Mouse (Mus musculus): Measurements from ENCODE around the gene Gm17581. TPM values are rescaled to one million over a fixed set of nuclear protein-coding genes. Genes with fewer than 3 reads are reported as not detected.

The Gm17581 gene
- polyA plus RNA-seq, 1 experiment from 2014 or later, result not detected

DNA sequence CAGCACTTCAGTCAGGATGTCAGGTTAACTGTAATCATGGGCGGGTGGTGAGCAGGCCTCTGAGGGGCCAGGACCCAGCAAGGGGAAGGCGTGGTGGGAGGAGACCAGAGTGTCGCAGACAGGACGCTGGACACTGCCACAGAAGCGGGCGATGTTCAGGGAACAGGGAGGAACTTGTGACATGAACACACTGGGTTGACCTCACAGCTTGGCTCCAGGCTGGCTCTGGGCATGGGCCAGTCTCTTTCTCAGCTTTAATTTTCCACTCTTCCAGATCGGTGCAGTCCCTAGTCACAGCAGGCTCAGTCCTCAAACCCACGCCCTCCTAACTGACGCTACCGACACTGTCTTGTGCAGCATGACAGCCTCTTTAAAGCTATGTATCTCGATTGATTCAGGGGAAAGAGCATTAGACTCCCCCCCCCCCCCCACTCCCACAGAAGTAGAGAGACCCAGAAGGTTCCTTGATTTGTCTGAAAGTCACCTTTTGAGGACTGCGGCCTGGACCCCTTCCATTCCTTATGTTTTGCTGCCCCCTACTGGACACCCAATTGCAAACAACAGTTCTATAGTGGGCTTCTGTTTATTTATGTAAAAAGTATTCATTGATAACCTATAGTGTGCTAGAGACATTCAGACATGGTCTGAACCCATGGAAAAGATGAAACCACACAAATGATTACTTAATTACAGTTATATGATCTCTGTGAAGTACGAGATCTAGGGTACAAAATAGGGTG is 29.2 kb upstream of the Gm17581 start:
- no peak overlapping the region for H3K4me3 ChIP-seq
- no peaks in the 10 kb centered on the region for H3K4me1 ChIP-seq
- WGBS, result 52% methylated on average over 13 of the region's 13 CpGs
- no peaks in the 10 kb centered on the region for H3K36me3 ChIP-seq
- H3K4me2 ChIP-seq, result no peak overlapping the region
- no peaks in the 10 kb centered on the region for H3K9me3 ChIP-seq
- H3K27me3 ChIP-seq, result 0 out of 2 replicates have a peak, but pooled peaks cover 7% of the 10 kb centered on the region
- no peak overlapping the region for H3K27ac ChIP-seq
- 0 out of 2 replicates have a peak overlapping the region, but pooled peaks have one; percentile 21 for H3K9ac ChIP-seq
- no peak for ATAC-seq (ENCODE audit: insufficient number of reproducible peaks, insufficient read depth, low FRiP score, low TSS enrichment, low read depth)

DNA sequence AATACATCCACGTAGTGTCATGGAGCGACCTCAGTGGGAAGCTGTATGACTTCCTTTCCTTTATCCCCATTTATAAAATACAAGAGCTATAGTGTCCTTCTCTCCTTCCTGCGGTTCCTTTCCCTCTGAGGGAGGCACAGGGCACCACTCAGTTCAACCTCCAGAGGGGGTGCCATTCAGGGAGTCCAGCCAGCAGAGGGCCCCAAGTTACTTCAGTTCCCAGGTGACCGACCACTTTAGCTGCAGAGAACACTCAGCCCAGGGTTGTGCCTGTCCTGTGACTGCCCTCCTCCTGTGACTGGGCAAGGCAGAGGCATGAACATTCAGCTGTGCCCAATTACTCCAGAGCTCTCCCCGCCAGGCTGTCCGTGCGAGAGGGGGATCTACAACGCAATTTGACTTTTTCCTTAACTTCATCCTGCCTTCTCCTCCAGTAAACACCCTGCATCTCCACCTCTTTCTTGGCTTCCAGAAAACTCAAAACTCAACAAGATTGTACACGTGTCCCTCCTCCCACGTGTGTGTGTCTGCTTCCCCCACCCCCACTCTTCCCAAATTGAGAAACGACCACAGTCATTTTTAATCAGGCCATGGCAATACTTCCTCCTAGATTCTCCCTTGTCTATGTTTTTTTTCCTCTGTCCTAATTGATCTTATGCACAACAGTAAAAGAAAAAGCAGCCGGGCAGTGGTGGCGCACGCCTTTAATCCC is 21.3 kb upstream of the Gm17581 start:
- H3K4me2 ChIP-seq, result no peak overlapping the region
- 0 out of 2 replicates have a peak, but pooled peaks cover 7% of the 10 kb centered on the region for H3K27me3 ChIP-seq
- no peaks in the 10 kb centered on the region for H3K36me3 ChIP-seq
- H3K9ac ChIP-seq, result no peak overlapping the region
- H3K9me3 ChIP-seq, result no peaks in the 10 kb centered on the region
- 46% methylated on average over 14 of the region's 14 CpGs for WGBS
- no peak for ATAC-seq (ENCODE audit: insufficient number of reproducible peaks, insufficient read depth, low FRiP score, low TSS enrichment, low read depth)
- no peaks in the 10 kb centered on the region for H3K4me1 ChIP-seq
- no peak overlapping the region for H3K27ac ChIP-seq
- H3K4me3 ChIP-seq, result no peak overlapping the region

DNA sequence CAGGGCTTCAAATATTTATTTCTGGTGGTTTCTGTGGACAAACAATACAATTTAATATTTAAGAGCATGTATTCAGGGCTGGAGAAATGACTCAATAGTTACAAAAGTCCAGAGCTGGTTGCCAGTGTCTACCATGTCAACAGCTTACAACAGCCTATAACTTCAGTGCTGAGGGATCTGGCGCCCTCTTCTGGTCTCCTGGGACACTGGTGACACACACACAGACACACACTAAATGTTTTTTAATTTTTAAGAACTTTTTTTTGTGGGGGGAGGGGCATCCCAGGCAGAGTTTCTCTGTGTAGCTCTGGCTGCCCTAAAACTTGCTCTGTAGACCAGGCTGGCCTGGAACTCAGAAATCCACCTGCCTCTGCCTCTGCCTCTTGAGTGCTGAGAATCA is 20.1 kb upstream of the Gm17581 start:
- H3K4me2 ChIP-seq, result no peak overlapping the region
- no peak overlapping the region for H3K27ac ChIP-seq
- peaks cover 9% of the 10 kb centered on the region; the same call in 1 of the 2 replicates for H3K27me3 ChIP-seq
- no peak overlapping the region for H3K9ac ChIP-seq
- ATAC-seq (ENCODE audit: insufficient number of reproducible peaks, insufficient read depth, low FRiP score, low TSS enrichment, low read depth), result no peak
- WGBS, result 3% methylated on average over 1 of the region's 1 CpGs
- no peaks in the 10 kb centered on the region for H3K36me3 ChIP-seq
- peaks cover 7% of the 10 kb centered on the region; the same call in 1 of the 2 replicates for H3K4me1 ChIP-seq
- no peak overlapping the region for H3K4me3 ChIP-seq
- no peaks in the 10 kb centered on the region for H3K9me3 ChIP-seq

DNA sequence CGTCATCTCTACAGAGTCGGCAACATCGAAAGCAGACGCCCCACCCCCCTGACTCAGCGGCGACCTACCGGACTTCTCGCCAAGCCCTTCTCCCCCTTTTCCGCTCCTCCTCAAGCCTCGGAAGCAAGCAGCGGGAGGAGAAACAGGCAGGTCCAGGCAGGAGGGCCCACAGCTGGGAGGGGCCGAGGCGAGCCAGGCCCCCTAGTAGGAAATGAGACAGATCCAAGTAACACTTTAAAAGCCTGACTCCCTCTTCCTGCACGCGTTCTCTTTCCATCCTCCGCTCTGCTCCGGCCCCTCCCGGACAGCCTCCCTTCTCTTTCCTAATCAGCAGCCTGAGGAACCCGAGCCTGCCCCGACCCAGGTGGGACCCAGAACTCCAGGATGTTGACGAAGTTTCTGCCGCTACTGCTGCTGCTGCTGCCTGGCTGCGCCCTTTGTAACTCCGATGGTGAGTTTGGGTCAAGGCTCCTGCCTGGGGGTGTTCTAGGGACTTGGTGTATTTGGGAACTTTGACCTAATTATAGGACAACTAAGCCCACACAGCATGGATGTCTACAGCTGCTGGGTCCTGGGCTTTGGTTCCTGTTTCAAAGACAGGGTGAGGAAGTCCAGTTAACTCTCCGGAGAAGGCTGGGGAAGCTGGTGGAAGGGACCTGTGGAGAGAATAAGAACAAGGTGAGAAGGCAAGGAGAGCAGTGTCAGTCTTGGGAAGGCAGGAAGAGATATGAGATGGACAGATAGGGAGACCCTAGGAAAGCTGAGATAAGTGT is 15.5 kb upstream of the Gm17581 start, which contains the start of gene Procr:
Gene Procr (plus strand): TSS at position 104 of the 773 bp plus-strand sequence.
- Histone ChIP-seq H3K4me1 (peaks cover 7% of the 10 kb centered on the region; the same call in 1 of the 2 replicates), H3K4me2 (peak within 1 kb of the TSS; percentile 78), H3K27me3 (peaks cover 8% of the 10 kb centered on the region; the same call in 1 of the 2 replicates), H3K9ac (peak within 1 kb of the TSS; percentile 67), H3K9me3 (no peaks in the 10 kb centered on the region), H3K4me3 (peak within 1 kb of the TSS; percentile 46), H3K27ac (no peak within 1 kb of the TSS), H3K36me3 (no peaks in the 10 kb centered on the region)
- no peak for ATAC-seq (ENCODE audit: insufficient number of reproducible peaks, insufficient read depth, low FRiP score, low TSS enrichment, low read depth)
- 2% methylated on average over 25 of the region's 25 CpGs for WGBS

DNA sequence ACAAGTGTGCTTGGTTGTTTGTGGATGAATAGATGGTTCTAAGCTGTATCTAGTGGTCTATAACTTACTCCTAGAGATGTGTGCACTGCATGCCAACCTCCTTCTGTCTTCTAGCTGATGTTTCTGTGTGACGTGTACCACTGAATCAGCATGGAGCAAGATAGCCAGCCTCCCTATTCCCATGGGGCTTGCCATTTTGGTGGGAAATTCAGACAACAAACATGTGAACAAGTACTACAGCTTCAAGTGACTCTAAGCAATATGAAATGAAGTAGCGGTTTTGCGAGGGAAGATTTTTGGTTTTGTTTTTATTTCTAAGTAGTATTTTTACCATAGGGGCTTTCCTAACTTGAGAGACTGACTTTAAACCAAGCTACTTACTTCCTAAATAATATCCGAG is 13.7 kb upstream of the Gm17581 start:
- Histone ChIP-seq H3K27me3 (peaks cover 8% of the 10 kb centered on the region; the same call in 1 of the 2 replicates), H3K36me3 (no peaks in the 10 kb centered on the region), H3K9me3 (no peaks in the 10 kb centered on the region), H3K4me1 (peaks cover 7% of the 10 kb centered on the region; the same call in 1 of the 2 replicates), H3K9ac (no peak overlapping the region), H3K4me3 (no peak overlapping the region), H3K27ac (no peak overlapping the region), H3K4me2 (no peak overlapping the region)
- no peak for ATAC-seq (ENCODE audit: insufficient number of reproducible peaks, insufficient read depth, low FRiP score, low TSS enrichment, low read depth)
- 83% methylated on average over 4 of the region's 4 CpGs for WGBS

DNA sequence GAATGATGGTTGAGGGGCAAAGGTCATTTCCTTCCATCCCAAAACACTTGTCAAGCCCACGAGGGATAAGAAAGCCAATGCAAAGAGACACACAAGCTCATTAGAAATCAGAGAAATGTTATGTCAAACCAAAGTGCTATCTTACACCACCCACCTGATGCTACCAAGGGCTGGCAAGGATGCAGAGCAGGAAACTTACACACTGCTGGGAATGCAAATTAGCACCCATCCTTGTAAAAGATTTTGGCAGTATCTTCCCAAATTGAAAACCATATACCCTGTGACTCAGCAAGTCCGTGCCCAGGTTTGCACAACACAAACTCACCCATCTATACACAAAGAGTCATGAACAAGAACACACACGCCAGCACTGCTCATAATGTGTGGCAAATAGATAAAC is 9.8 kb upstream of the Gm17581 start:
- no peak overlapping the region for H3K9ac ChIP-seq

DNA sequence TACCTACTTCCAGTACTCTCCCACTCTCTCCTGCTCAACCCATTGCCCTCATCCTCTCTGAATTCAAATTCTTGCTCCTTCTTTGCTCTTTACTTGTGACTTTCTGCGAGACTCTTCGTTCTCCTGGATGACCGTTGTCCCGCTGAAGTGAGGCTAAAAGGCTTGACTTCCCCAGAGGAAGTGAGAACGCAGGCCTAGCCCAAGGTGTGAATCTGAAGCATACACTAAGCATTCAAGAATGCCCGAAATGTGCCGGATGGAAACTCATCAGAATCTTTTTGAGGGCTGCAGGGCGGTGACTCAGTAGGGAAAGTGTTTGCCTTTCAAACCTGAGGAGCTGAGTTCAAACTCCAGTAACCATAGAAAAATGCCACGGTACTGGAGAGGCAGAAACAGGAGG is 7.7 kb upstream of the Gm17581 start:
- Histone ChIP-seq H3K4me1 (no peaks in the 10 kb centered on the region), H3K27ac (no peak overlapping the region), H3K4me2 (no peak overlapping the region), H3K27me3 (no peaks in the 10 kb centered on the region; the same call in 1 of the 2 replicates), H3K9ac (no peak overlapping the region), H3K9me3 (no peaks in the 10 kb centered on the region), H3K4me3 (no peak overlapping the region), H3K36me3 (no peaks in the 10 kb centered on the region)
- WGBS, result 84% methylated on average over 9 of the region's 9 CpGs
- no peak for ATAC-seq (ENCODE audit: insufficient number of reproducible peaks, insufficient read depth, low FRiP score, low TSS enrichment, low read depth)

More for the DNA sequence above, 9.8 kb upstream of the Gm17581 start:
- no peak for ATAC-seq (ENCODE audit: insufficient number of reproducible peaks, insufficient read depth, low FRiP score, low TSS enrichment, low read depth)
- no peaks in the 10 kb centered on the region for H3K36me3 ChIP-seq
- peaks cover 2% of the 10 kb centered on the region; the same call in 1 of the 2 replicates for H3K27me3 ChIP-seq
- H3K4me3 ChIP-seq, result no peak overlapping the region
- no peaks in the 10 kb centered on the region for H3K4me1 ChIP-seq
- no peak overlapping the region for H3K4me2 ChIP-seq
- H3K27ac ChIP-seq, result no peak overlapping the region
- WGBS, result 67% methylated on average over 3 of the region's 3 CpGs
- H3K9me3 ChIP-seq, result no peaks in the 10 kb centered on the region

DNA sequence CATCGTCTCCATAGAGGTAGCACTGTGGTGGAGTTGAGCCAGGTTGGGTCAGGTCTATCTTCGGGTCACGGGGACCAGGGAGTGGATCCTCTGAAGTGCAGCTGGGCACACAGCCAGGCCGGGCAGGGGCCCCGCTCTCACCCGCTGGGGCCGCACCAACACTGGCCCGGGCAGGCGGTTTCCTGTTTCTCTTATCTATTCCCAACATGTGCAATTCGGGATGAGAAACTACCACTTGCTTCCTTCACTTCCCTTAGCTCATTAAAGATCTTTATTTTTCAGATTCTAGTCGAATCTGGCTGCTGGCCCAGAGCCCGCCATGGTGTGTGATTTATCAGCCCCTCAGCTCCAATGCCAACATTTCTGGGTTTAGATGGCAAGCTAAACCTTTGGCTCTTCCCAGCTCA is 7.3 kb upstream of the Gm17581 start:
- no peaks in the 10 kb centered on the region; the same call in 1 of the 2 replicates for H3K27me3 ChIP-seq
- H3K9ac ChIP-seq, result no peak overlapping the region
- no peaks in the 10 kb centered on the region for H3K36me3 ChIP-seq
- 77% methylated on average over 12 of the region's 12 CpGs for WGBS
- no peak overlapping the region for H3K4me2 ChIP-seq
- ATAC-seq (ENCODE audit: insufficient number of reproducible peaks, insufficient read depth, low FRiP score, low TSS enrichment, low read depth), result no peak
- no peaks in the 10 kb centered on the region for H3K9me3 ChIP-seq
- no peak overlapping the region for H3K4me3 ChIP-seq
- H3K27ac ChIP-seq, result no peak overlapping the region
- no peaks in the 10 kb centered on the region for H3K4me1 ChIP-seq

DNA sequence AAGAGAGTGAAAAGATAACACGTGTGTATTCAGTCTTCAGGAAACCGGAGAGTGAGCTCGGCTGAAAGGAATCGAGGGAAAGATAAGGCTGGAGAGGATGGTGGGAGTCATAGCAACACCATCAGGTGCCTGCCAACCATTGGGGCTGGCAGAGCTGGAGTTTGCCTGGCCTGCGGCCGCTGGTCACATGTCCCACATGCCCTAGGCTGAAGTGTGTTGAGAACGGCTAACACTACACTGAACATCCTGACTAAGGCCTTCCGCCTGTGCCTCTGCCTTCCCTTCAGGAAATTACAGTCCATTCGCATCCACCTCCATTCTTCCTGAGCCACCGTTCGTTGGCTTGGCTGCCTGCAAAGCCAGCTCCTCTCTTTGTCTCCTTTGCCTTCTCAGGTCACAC is 6.5 kb upstream of the Gm17581 start:
- H3K36me3 ChIP-seq, result no peaks in the 10 kb centered on the region
- no peaks in the 10 kb centered on the region; the same call in 1 of the 2 replicates for H3K27me3 ChIP-seq
- WGBS, result 80% methylated on average over 11 of the region's 11 CpGs
- no peak for ATAC-seq (ENCODE audit: insufficient number of reproducible peaks, insufficient read depth, low FRiP score, low TSS enrichment, low read depth)
- H3K9ac ChIP-seq, result no peak overlapping the region
- no peaks in the 10 kb centered on the region for H3K4me1 ChIP-seq
- H3K27ac ChIP-seq, result no peak overlapping the region
- H3K4me2 ChIP-seq, result no peak overlapping the region
- H3K9me3 ChIP-seq, result no peaks in the 10 kb centered on the region
- no peak overlapping the region for H3K4me3 ChIP-seq

DNA sequence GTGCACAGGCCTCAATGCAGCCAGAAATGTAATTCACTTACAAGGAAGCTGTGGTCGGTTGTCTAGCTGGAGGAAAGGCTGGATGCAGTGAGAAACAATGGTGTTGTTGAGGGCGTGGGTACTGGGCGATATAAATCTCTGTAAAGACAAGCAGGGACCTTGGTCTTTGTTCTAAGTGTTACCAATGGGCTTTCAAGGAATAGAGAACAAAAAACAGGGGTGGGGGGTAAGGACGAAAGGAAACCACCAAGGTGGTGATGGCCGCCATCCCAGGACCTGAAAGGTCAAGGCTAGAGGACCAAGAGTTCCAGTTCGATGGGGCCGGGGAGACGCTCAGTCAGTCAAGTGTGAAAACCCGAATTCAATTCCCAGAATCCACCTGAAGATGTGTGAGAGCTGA is 2.1 kb upstream of the Gm17581 start:
- H3K4me2 ChIP-seq, result no peak overlapping the region
- no peak overlapping the region for H3K4me3 ChIP-seq
- H3K9ac ChIP-seq, result no peak overlapping the region
- H3K27me3 ChIP-seq, result no peaks in the 10 kb centered on the region
- no peak overlapping the region for H3K27ac ChIP-seq
- WGBS, result 76% methylated on average over 9 of the region's 9 CpGs
- no peaks in the 10 kb centered on the region for H3K4me1 ChIP-seq
- H3K36me3 ChIP-seq, result no peaks in the 10 kb centered on the region
- H3K9me3 ChIP-seq, result no peaks in the 10 kb centered on the region
- ATAC-seq (ENCODE audit: insufficient number of reproducible peaks, insufficient read depth, low FRiP score, low TSS enrichment, low read depth), result no peak

DNA sequence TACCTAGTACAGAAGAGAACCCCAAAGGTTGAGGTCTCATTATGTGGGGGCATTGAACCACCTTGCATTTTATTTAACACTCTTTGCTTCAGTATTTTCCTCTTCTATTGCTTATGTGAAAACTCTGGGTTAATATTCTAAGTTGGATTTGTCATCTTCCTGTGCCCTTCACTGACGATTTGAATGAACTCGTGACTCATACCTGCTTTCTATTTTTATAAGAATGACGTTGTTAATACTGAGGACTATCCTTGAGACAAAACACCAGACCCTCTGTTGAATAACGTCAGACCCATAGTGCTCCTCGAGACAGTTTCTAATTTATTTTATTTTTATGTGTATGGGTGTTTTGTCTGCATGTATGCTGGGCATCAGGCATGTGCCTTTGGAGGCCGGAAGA is 1.3 kb upstream of the Gm17581 start:
- ATAC-seq (ENCODE audit: insufficient number of reproducible peaks, insufficient read depth, low FRiP score, low TSS enrichment, low read depth), result no peak
- WGBS, result 77% methylated on average over 6 of the region's 6 CpGs
- no peak overlapping the region for H3K9ac ChIP-seq
- no peak overlapping the region for H3K4me2 ChIP-seq
- H3K4me1 ChIP-seq, result no peaks in the 10 kb centered on the region
- no peaks in the 10 kb centered on the region for H3K27me3 ChIP-seq
- no peak overlapping the region for H3K27ac ChIP-seq
- no peak overlapping the region for H3K4me3 ChIP-seq
- H3K36me3 ChIP-seq, result no peaks in the 10 kb centered on the region
- H3K9me3 ChIP-seq, result no peaks in the 10 kb centered on the region
